Mouse (Mus musculus) spleen, postnatal 36 days (tissue): ENCODE measurements around the gene Olfr70.
A peak's percentile ranks its signal among the peaks of the same experiment; 100 is the strongest.

Source experiments
- DNase-seq, 2 experiments: peaks; one replicate each; pipeline ENCODE4 v3.0.0; 2022; ENCODE audit warnings: low spot score in 2 of 2, mixed read lengths in 1 of 2

Gene Olfr70

GRCm38 (mm10) chr4:43700707-43701106, at the start of gene Olfr70:
Gene Olfr70 (minus strand): TSS chr4:43700807.
- DNase-seq = no peak

GRCm38 (mm10) chr4:43745187-43745586, 44.6 kb upstream of the Olfr70 start:
- DNase-seq = no peak

GRCm38 (mm10) chr4:43743099-43743498, 42.5 kb upstream of the Olfr70 start:
- no peak for DNase-seq

GRCm38 (mm10) chr4:43742637-43743036, 42.0 kb upstream of the Olfr70 start:
- DNase-seq = no peak

- no peak for DNase-seq
These were observed 40.9 kb upstream of the Olfr70 start for GRCm38 (mm10) chr4:43741526-43741925.

- no peak for DNase-seq
These were observed 38.5 kb upstream of the Olfr70 start for GRCm38 (mm10) chr4:43738989-43739674.

- DNase-seq = no peak
These were observed 36.5 kb upstream of the Olfr70 start for GRCm38 (mm10) chr4:43737144-43737543.

- no peak for DNase-seq
These were observed 32.6 kb upstream of the Olfr70 start for GRCm38 (mm10) chr4:43733186-43733585.

GRCm38 (mm10) chr4:43732171-43732570, 31.6 kb upstream of the Olfr70 start:
- DNase-seq = no peak

GRCm38 (mm10) chr4:43730750-43731297, 30.2 kb upstream of the Olfr70 start:
- no peak for DNase-seq

GRCm38 (mm10) chr4:43729794-43730550, 29.4 kb upstream of the Olfr70 start, which contains the start of gene Spaar:
Gene Spaar (plus strand): TSS chr4:43730034.
- DNase-seq = no peak

GRCm38 (mm10) chr4:43729126-43729525, 28.5 kb upstream of the Olfr70 start:
- no peak for DNase-seq

- no peak for DNase-seq
These were observed 28.0 kb upstream of the Olfr70 start for GRCm38 (mm10) chr4:43728576-43728954.

GRCm38 (mm10) chr4:43727718-43728575, 27.3 kb upstream of the Olfr70 start:
- DNase-seq = no peak

- peak; percentile 11 to 14 for DNase-seq
These were observed 26.4 kb upstream of the Olfr70 start, which contains the start of gene Hrct1 for GRCm38 (mm10) chr4:43726995-43727394. Gene Hrct1 (plus strand): TSS chr4:43727188.

GRCm38 (mm10) chr4:43726228-43726993, 25.8 kb upstream of the Olfr70 start:
- DNase-seq = no peak

GRCm38 (mm10) chr4:43724764-43725163, 24.2 kb upstream of the Olfr70 start:
- DNase-seq = no peak

- DNase-seq = no peak
These were observed 21.6 kb upstream of the Olfr70 start for GRCm38 (mm10) chr4:43722191-43722590.

- DNase-seq = no peak
These were observed 20.1 kb upstream of the Olfr70 start for GRCm38 (mm10) chr4:43720491-43721228.

GRCm38 (mm10) chr4:43713652-43714219, 13.1 kb upstream of the Olfr70 start:
- no peak for DNase-seq
